Mouse (Mus musculus): ENCODE data around the gene Ifit3. TPM values are rescaled to one million over a fixed set of nuclear protein-coding genes. Genes with fewer than 3 reads are reported as not detected.
"Not testable (repeated sequence)": the region's sequence is repeated elsewhere in the genome, so short reads cannot be mapped to it uniquely, and the experiment has no call there.

Gene Ifit3
- polyA plus RNA-seq, 1 experiment from 2014 or later = 0.26 TPM

DNA sequence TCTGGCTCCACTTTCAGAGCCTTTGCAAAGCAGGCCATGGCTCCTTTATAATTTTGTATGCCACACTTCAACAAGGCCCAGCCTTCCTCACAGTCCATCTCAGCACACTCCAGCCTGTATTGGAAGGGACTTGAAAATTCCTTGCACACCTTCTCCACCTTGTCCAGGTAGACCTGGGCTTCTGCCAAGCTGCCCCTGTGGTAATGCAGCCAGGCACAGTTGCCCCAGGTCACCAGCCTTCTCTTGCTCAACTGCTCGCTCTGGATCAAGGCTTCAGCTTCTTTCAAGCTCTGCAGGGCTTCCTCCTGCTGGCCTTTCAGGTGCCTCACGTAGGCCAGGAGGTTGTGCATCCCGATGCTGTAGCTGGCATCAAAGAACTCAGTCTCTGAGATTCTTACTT is 11.2 kb downstream of the Ifit3 start:
- H3K27me3 ChIP-seq; ATAC-seq; H3K27ac ChIP-seq; H3K9me3 ChIP-seq (replicated peaks); H3K4me3 ChIP-seq; H3K9ac ChIP-seq; H3K4me2 ChIP-seq; H3K36me3 ChIP-seq (ENCODE audit: poor library complexity, severe bottlenecking); H3K4me1 ChIP-seq: not testable (repeated sequence)
- WGBS = 82% methylated on average over 3 of the region's 3 CpGs

DNA sequence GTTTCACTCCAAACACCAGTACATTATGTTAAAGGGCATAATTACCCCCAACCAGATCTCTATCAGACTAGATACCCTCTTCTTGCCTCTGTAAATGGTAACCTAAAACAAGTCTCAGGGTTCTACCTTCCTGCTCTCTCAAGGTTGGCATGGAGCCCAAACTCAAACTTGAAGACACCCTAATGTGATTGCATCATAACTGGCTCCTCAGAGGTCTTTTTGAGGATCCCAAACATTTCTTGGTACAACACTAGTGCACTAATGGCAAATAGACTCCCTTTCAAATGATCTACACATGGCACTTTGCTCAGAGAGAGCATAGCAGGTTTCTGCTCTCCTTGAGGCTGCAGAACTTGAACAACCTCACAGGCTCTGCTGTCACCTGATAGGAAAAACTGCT is 13.5 kb downstream of the Ifit3 start:
- H3K9ac ChIP-seq = no peak overlapping the region
- H3K4me1 ChIP-seq = no peaks in the 10 kb centered on the region
- no peaks in the 10 kb centered on the region for H3K36me3 ChIP-seq (ENCODE audit: poor library complexity, severe bottlenecking)
- H3K9me3 ChIP-seq (replicated peaks) = no peaks in the 10 kb centered on the region
- no peak overlapping the region for H3K27ac ChIP-seq
- H3K4me3 ChIP-seq = no peak overlapping the region
- no peak for ATAC-seq
- H3K4me2 ChIP-seq = no peak overlapping the region
- no peaks in the 10 kb centered on the region for H3K27me3 ChIP-seq

DNA sequence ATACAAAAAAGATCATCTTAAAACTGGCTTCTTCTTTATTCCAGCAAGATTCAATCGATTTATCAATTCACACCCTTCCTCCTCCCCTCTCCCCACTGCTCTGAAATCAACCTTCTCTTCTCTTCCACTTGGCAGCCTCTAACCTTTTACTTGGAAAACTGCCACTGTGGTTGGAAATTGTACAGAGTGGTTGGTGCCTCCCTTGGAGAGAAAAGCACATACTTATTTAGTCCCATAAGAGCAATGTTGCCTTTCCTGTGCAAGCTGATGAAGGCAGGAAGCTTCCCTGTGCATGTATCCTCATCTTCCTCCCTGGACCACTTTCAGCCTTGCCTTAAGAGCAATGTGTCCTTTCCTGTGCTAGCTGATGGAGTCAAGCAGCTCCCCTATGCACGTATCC is 15.0 kb downstream of the Ifit3 start:
- 82% methylated on average over 2 of the region's 2 CpGs for WGBS
- Histone ChIP-seq H3K9ac (no peak overlapping the region), H3K27ac (no peak overlapping the region), H3K9me3 (replicated peaks) (no peaks in the 10 kb centered on the region), H3K4me1 (no peaks in the 10 kb centered on the region), H3K27me3 (no peaks in the 10 kb centered on the region), H3K4me3 (no peak overlapping the region), H3K36me3 (ENCODE audit: poor library complexity, severe bottlenecking) (no peaks in the 10 kb centered on the region), H3K4me2 (no peak overlapping the region)
- no peak for ATAC-seq

DNA sequence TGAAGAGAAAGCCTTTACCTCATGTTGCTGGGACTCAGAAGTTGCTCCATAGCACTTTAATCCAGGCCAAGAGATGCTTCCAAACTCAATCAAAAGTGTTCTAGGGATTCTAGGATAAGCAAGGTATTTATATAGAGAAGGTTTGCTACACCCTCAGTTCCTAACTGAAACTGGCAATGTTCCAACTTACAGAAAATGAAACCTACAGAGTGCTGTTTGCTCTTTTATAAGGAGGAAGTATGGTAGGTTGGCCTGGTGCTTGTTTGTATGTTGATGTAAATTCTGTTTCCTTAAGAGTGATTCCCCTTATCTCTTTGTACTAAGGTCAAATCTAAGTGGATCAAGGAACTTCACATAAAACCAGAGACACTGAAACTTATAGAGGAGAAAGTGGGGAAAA is 15.9 kb downstream of the Ifit3 start:
- not testable (repeated sequence) for H3K4me1 ChIP-seq; ATAC-seq; H3K4me2 ChIP-seq; H3K4me3 ChIP-seq; H3K27ac ChIP-seq; H3K9me3 ChIP-seq (replicated peaks); H3K36me3 ChIP-seq (ENCODE audit: poor library complexity, severe bottlenecking); H3K27me3 ChIP-seq; H3K9ac ChIP-seq

DNA sequence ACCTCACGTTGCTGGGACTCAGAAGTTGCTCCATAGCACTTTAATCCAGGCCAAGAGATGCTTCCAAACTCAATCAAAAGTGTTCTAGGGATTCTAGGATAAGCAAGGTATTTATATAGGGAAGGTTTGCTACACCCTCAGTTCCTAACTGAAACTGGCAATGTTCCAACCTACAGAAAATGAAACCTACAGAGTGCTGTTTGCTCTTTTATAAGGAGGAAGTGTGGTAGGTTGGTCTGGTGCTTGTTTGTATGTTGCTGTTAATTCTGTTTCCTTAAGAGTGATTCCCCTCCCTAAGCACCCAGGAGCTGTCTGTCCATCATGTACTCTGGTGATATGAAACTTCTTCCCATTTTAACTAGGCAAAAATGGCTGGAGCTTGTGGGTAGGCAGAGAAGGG is 18.6 kb downstream of the Ifit3 start, which contains the start of gene Ifit1bl1:
Gene Ifit1bl1 (minus strand): TSS at position 69 of the 400 bp plus-strand sequence.
- H3K36me3 ChIP-seq (ENCODE audit: poor library complexity, severe bottlenecking); H3K4me2 ChIP-seq; ATAC-seq; H3K9me3 ChIP-seq (replicated peaks); H3K4me1 ChIP-seq; H3K27me3 ChIP-seq; H3K4me3 ChIP-seq; H3K9ac ChIP-seq; H3K27ac ChIP-seq: not testable (repeated sequence)
- 37% methylated on average over 1 of the region's 1 CpGs for WGBS

DNA sequence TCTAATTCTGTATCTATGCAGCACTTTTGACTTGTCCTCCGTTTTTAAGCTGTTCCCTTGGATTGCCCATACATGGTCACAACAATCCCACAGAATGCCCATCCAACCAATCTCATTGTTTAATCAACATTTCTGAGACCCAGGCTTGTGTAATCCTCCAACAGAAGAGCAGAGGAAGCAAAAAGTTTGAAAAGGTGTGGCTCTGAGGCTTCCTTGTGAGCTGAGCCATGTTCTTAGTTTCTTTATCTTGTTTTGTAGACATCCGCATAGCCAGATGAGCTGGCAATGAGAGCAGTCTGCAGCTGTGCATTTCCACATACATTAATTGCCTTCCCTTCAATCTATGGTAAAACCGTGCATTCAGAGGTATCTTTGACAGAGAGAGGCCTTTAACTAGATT is 22.1 kb downstream of the Ifit3 start:
- no peak overlapping the region for H3K27ac ChIP-seq
- no peaks in the 10 kb centered on the region for H3K4me1 ChIP-seq
- WGBS = 86% methylated on average over 3 of the region's 3 CpGs
- 0 out of 2 replicates have a peak, but pooled peaks cover 2% of the 10 kb centered on the region for H3K27me3 ChIP-seq
- no peak overlapping the region for H3K9ac ChIP-seq
- no peaks in the 10 kb centered on the region for H3K36me3 ChIP-seq (ENCODE audit: poor library complexity, severe bottlenecking)
- H3K4me2 ChIP-seq = no peak overlapping the region
- H3K4me3 ChIP-seq = no peak overlapping the region
- H3K9me3 ChIP-seq (replicated peaks) = no peaks in the 10 kb centered on the region
- ATAC-seq = no peak

DNA sequence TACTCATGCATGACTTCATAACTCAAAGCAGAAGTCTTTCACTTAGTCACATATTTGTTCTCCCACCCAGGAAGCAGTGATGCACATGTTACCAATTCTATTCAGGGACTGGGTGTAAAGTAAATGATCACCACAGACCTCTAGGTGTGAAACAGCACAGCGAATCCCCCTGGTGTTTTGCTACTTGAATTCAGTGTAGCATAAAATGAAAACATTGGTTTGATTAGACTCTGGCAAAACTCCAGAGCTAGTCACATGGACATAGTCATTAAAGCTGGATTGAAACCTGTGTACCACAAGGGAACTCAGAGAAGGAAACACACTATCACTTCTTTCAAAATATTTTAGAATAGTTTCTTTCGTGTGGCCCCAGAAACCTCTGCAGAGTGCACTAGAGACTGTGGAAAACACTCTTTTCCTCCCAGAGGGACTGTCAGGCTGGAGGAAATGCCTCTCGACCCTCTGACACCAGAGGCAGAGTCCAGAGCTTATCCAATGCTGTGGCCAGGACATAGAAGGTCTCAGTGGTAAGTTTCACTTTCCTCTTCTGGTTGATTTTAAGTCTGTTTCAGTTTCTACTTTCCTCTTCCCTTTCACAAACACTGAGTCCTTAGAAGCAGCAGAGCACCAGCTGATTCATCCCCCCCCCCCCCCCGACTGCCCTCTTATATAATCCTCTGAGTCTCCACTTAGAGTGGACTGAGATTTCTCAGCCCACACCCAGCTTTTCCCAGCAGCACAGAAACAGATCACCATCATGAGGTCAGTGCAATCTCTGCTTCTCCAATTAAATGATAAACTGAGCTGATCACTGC is 24.1 kb downstream of the Ifit3 start, which contains the start of gene Ifit3b:
Gene Ifit3b (plus strand): TSS at position 734 of the 815 bp plus-strand sequence.
- ATAC-seq = peak; percentile 55

DNA sequence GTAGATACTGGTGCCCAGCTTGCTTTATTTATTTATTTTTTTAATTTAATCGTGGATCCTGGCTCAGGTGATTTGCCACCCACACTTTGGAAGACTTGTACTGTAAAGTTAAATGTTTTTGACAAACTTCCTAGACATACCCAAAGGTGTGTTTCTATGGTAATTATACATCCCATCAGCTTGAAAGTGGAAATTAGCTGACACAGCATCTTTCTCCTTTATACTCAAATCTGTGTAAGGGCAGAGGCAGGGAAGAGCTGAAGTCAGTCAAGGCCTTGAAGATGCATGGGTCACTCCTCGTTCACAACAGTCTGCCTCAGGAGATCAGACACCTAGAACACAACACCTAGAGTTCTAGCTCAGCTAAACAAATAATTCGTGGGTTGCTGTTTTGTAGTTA is 26.8 kb downstream of the Ifit3 start:
- not testable (repeated sequence) for H3K9me3 ChIP-seq (replicated peaks); H3K4me2 ChIP-seq; ATAC-seq; H3K36me3 ChIP-seq (ENCODE audit: poor library complexity, severe bottlenecking); H3K4me1 ChIP-seq; H3K27me3 ChIP-seq; H3K9ac ChIP-seq; H3K4me3 ChIP-seq; H3K27ac ChIP-seq
- WGBS = 78% methylated on average over 3 of the region's 3 CpGs

More for the DNA sequence above, 24.1 kb downstream of the Ifit3 start, which contains the start of gene Ifit3b:
- 56% methylated on average over 4 of the region's 4 CpGs for WGBS
- not testable (repeated sequence) for H3K4me2 ChIP-seq; H3K36me3 ChIP-seq (ENCODE audit: poor library complexity, severe bottlenecking); H3K4me1 ChIP-seq; H3K9me3 ChIP-seq (replicated peaks); H3K27ac ChIP-seq; H3K27me3 ChIP-seq; H3K4me3 ChIP-seq; H3K9ac ChIP-seq

DNA sequence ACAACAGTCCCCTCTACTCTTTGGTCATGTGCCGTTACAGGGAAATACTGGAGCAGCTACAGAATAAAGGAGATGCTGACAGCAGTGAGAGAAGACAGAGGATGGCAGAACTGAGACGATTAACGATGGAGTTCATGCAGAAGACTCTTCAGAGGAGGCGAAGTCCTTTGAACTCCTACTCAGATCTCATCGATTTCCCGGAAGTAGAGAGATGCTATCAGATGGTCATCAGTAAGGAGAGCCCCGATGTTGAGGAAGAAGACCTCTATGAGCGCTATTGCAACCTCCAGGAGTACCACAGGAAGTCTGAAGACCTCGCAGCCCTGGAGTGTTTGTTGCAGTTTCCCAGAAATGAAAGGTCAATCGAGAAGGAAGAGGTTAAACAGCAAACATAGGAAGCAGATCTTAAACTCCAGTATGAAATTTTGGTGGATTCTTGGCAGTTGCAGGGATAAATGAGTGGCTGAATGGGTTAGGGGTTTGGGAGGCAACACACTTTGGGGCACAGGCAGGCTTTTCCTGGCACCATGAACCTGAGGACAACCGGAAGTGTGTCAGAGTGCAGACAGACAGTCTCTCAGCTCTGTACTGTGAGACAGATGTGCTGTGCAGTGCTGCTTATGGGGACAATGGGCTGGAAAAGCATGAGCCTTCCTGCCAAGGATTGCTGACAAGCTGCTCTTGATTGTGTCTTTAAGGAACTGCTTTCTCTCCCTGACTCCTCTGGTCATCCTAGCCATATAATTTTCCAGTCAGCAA is 29.1 kb downstream of the Ifit3 start:
- H3K4me1 ChIP-seq = not testable (repeated sequence)

DNA sequence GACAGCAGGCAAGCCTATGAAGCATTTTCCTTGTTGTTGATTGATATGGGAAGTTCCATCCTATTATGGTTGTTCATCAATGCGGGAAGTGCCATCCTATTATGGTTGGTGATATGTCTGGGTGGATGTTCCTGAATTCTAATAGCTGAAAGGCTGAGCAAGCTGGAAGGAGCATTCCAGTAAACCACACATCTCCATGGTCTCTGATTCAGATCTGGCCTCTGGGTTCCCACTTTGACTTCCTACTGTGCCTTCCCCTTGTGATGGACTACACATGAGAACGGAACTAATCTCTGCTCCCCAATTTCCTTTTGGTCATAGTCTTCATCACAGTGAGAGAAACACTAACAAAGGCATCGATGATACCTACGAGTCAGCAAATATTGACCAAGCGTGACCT is 37.5 kb downstream of the Ifit3 start:
- WGBS = 95% methylated on average over 5 of the region's 5 CpGs
- H3K27ac ChIP-seq = no peak overlapping the region
- no peaks in the 10 kb centered on the region for H3K36me3 ChIP-seq (ENCODE audit: poor library complexity, severe bottlenecking)
- ATAC-seq = no peak
- H3K9me3 ChIP-seq (replicated peaks) = no peaks in the 10 kb centered on the region
- no peak overlapping the region for H3K4me2 ChIP-seq
- no peaks in the 10 kb centered on the region for H3K27me3 ChIP-seq
- H3K4me1 ChIP-seq = no peaks in the 10 kb centered on the region
- H3K9ac ChIP-seq = no peak overlapping the region
- no peak overlapping the region for H3K4me3 ChIP-seq

More for the DNA sequence above, 29.1 kb downstream of the Ifit3 start:
- WGBS = 88% methylated on average over 5 of the region's 11 CpGs
- not testable (repeated sequence) for H3K9ac ChIP-seq; H3K9me3 ChIP-seq (replicated peaks); H3K4me3 ChIP-seq; H3K4me2 ChIP-seq; H3K27me3 ChIP-seq; H3K36me3 ChIP-seq (ENCODE audit: poor library complexity, severe bottlenecking); ATAC-seq; H3K27ac ChIP-seq

DNA sequence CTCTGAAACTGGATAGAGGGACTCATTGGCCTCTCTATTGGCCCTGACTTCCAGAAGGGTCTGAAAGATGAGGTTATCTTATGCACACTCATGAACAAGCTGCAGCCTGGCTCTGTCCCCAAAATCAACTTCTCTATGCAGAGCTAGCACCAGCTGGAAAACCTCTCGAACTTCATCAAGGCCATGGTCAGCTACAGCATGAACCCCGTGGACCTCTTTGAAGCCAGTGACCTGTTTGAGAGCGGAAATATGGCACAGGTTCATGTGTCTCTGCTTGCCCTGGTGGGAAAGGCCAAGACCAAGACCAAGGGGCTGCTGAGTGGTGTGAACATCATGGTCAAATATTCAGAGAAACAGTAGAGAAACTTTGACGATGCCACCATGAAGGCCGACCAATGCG is 40.5 kb downstream of the Ifit3 start:
- H3K4me2 ChIP-seq = no peak overlapping the region
- WGBS = 94% methylated on average over 6 of the region's 6 CpGs
- no peak overlapping the region for H3K9ac ChIP-seq
- H3K27ac ChIP-seq = no peak overlapping the region
- ATAC-seq = no peak
- no peak overlapping the region for H3K4me3 ChIP-seq
- no peaks in the 10 kb centered on the region for H3K36me3 ChIP-seq (ENCODE audit: poor library complexity, severe bottlenecking)
- no peaks in the 10 kb centered on the region for H3K27me3 ChIP-seq
- H3K9me3 ChIP-seq (replicated peaks) = no peaks in the 10 kb centered on the region
- H3K4me1 ChIP-seq = no peaks in the 10 kb centered on the region

DNA sequence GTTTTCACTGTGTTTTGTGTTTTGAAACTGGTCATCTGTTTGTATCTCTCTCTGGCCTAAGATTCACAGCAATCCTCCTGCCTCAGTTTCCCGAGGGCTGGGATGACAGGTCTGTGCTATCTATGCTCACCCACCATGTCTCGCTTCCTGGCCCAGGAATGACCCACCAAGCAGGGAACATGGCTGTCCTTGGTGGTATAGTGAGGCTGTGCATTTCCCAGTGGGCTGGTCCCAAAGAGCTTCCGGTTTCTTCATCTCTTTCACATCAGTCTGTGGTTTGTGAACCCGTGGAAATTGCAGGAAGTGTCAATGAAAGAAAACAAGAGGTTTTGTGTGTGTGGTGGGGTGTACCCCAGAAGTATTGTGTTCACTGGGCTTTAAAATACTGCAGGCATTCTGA is 41.3 kb downstream of the Ifit3 start:
- Histone ChIP-seq H3K9me3 (replicated peaks) (no peaks in the 10 kb centered on the region), H3K4me3 (no peak overlapping the region), H3K4me1 (no peaks in the 10 kb centered on the region), H3K9ac (no peak overlapping the region), H3K27ac (no peak overlapping the region), H3K36me3 (ENCODE audit: poor library complexity, severe bottlenecking) (no peaks in the 10 kb centered on the region), H3K27me3 (no peaks in the 10 kb centered on the region), H3K4me2 (no peak overlapping the region)
- WGBS = 87% methylated on average over 4 of the region's 4 CpGs
- no peak for ATAC-seq
